Mouse (Mus musculus): ENCODE measurements around the gene Rps6ka4.

Gene Rps6ka4

DNA sequence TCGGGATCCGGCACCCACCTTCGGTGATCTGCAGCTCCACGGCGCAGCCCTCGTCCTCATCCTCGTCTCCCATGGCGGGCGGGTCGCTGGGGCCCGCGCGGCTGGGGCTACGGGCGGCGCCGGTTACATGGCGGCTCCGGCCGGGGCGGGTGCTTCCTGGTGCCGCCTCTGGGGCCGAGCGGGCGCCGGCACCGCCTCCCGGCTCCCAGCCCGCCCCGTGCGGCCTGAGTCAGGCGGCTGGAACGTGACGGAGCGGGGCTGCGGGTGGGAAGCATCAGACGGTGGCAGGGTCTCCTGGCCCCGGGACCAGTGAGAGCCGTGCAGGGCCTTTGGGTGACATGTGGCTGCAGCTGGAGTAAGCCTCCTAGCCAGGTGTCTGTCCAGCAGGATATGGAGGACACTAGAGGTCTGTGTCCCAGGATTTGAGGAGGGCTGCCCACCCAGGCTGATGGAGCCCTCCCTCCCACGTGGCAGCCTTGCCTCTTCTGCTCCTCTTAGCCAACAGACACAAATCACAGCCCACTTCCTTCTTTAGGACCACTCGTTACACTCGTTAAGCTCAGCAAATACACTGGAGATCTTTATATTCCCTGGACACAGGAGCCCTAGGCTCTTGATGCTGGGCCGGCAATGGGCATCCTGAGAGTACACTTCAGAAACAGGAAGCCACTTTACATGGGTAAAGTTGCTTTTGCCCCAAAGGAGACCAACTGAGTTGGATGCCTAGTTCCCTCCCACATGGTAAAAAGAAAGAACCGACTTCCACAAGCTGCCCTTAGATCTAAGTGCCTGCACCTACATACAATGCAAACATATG, at the start of gene Rps6ka4:
Gene Rps6ka4, minus strand, starts transcription at position 162 of the 817 bp plus-strand sequence.
- ATAC-seq (ENCODE audit: insufficient number of reproducible peaks, low FRiP score, low TSS enrichment) = peak; percentile 79; the same call in 1 of the 2 replicates

DNA sequence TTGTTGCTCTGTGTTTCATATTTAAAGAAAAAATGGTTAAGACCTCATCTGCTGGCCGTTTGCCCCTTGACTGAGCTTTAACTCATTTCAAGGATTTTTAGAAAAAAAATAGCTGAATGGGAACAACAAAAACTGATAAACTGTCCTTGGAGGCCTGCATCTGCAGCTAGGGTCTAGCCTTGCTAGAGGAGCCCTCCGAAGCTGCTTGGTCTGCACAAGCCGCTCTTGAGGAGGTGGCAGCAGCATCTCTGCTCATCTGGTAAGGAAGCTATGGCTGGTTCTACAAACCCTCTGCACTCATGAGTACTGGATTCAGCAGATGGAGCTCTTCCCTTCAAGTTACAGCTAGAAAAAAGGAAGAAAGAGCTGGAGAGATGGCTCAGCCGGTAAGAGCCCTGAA, 37.5 kb upstream of the Rps6ka4 start:
- no peak for ATAC-seq (ENCODE audit: insufficient number of reproducible peaks, low FRiP score, low TSS enrichment)

DNA sequence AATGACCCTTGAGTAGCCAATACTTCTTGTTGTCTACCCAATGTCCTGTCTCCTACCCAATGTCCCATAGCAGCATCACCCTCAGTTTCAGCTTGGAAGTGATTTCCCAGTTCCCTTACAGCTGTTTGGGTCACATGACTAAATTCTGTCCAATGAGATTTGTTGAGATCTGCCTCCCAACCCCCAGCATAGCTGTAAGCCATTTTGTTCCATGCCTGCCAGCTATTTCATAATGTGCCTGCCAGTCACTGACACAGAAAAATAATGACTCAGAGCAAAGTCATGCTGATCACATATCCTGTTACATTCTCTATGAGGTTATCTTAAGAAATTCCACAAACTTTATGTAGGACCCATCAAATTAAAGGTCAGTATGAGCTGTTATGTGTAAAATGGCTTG, 36.4 kb upstream of the Rps6ka4 start:
- no peak for ATAC-seq (ENCODE audit: insufficient number of reproducible peaks, low FRiP score, low TSS enrichment)

DNA sequence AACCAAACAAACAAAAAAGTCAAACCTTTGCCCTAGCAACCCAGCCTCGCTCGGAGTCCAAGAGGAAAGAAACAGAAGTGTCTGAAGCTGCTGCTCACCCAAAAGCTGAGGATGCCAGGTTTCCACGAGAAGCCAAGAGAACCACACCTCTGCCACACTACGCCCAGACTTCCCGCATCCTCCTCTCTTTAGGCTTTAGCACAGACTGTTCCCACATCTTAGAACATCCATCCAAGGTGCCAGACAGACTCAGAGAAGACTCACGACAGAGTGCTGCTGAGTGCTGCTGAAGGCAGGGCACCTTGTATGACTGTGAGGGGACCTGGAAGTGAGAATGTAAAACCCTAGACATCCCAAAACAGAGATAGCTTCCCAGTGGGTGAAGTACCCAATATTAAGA, 35.4 kb upstream of the Rps6ka4 start:
- ATAC-seq (ENCODE audit: insufficient number of reproducible peaks, low FRiP score, low TSS enrichment) = no peak

DNA sequence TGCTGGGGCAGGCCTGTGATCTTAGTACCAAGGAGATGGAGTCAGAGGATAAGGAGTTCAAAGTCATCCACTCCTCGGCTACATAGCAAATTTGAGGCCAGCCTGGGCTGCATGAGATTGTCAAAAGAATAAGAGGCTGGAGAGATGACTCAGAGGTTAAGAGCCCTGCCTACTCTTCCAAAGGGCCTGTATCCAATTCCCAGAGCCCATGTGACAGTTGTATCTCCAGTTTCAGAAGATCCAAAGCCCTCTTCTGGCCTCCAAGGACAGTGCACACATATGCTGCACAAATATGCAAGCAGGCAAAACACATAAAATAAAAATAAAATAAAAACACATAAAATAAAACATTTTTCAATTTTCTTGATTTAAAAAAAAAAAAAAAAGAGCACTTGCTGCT, 33.8 kb upstream of the Rps6ka4 start:
- ATAC-seq (ENCODE audit: insufficient number of reproducible peaks, low FRiP score, low TSS enrichment) = no peak

DNA sequence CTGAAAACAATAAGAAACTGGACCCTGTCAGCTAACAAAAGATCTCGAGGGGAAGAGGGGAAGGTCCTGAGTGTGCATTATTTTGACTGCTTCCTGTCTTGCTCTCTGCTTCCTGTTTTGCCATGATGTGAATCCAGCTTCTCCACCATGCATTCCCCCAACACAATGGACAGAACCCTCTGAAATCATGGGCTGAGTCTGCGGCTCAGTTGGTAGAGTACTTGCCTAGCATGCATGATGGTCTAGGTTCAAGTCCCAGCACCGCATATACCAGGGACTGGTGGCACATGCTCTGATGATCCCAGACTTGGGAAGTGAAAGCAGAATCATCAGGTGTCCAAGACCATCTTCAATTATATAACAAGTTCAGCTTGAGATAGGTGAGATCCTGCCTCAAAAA, 32.3 kb upstream of the Rps6ka4 start:
- ATAC-seq (ENCODE audit: insufficient number of reproducible peaks, low FRiP score, low TSS enrichment) = no peak

DNA sequence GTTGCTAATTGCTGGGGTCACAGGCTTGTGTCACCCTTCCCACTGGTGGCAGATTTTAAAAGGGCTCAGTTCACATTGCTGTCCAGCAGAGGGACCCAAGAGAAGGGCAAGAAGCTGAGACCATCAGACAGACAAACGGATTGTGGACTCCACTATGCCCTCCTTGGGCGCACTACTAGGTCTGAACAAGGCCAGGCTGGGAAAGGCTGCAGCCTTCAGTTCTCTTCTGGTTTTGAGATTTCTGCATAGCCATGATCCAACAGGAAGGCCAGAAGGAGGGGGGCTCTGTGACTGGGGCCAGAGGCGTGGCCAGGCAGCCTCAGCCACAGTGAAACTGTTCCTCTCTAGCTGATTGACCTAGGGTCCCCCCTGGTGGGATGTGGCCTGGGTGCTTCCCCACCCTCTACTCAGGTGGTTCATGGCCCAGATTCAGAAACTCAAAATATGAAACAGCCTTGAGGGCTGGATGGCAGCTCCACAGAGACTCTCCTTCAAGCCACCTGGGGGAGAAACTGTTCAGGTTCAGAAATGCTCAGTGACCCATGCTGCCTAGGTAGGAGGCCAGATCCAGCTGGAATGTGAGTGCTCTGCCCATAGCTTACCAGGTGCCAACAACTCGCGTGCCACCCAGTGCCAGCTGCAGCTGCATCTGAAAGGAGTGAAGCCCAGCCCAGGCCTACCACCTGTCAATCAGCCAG, 31.3 kb upstream of the Rps6ka4 start:
- ATAC-seq (ENCODE audit: insufficient number of reproducible peaks, low FRiP score, low TSS enrichment) = no peak

DNA sequence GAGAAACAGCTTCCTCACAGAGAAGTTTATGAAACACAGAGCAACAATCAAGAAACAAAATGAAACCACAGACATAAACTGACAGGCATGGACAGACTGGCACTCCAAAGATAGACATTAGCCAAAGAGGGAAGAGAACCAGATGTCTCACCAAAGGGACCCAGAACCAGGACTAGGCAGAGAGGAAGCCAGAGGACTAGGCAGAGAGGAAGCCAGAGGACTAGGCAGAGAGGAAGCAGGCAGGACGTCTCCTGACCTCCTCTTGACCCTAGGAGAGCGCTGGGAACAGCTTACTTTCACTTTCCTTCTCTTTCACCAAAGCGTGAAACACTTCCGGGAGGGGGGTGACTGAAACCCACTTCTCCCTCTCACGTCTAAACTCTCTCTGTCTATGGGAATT, 28.9 kb upstream of the Rps6ka4 start:
- ATAC-seq (ENCODE audit: insufficient number of reproducible peaks, low FRiP score, low TSS enrichment) = no peak

DNA sequence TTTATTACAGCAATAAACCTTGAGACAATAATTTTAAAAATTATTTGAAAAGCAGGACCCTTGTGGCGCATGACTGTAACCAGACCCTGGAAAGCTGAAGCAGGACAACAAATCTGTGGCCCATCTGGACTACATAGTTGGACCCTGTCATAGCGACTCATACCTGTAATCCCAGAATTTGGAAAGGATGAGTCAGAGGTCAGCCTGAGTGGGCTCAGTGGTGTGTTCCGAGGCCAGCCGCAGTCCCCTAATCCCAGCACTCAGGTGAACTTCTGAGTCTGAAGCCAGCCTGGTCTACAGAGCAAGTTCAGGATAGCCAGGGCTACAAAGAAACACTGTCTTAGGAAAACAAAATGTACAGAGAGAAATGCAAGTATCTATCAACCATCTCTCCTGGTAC, 21.0 kb upstream of the Rps6ka4 start:
- no peak for ATAC-seq (ENCODE audit: insufficient number of reproducible peaks, low FRiP score, low TSS enrichment)

DNA sequence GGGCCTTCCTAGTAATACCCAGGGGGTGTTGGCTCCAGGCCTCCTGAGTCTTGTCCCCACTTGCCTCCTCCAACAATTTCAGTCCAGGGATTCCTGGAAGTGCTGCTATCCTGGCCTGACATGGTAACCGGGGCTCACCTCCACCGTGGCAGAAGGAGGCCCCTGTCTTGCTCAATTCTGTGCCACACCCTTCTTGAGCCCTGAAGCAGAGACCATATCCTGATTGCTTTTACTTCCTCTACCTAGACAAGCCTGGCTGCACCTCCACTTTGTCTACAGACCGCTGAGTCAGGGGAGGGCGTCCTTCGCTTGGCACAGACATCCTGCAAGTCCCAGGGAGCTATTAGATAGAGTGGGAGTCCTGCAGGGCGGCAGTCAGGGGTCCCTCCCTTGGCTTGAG, 20.3 kb upstream of the Rps6ka4 start:
- no peak for ATAC-seq (ENCODE audit: insufficient number of reproducible peaks, low FRiP score, low TSS enrichment)

DNA sequence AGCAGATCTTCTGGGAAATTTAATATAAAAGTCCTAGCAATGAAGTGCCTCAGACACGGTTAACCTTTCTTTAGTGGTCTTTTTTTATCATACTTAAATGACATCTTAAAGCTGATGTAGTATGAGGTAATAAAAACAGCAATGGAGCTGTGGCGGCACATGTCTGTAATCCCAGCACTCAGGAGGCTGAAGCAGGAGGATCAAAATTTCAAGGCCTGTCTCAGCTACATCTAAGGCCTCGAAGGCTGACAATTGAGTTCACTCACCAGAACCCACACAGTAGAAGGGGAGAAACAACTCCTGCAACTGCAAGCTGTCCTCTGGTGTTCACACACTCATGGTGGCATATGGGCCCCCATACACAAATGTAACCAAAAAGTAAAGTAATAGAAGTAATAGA, 19.5 kb upstream of the Rps6ka4 start:
- ATAC-seq (ENCODE audit: insufficient number of reproducible peaks, low FRiP score, low TSS enrichment) = no peak

DNA sequence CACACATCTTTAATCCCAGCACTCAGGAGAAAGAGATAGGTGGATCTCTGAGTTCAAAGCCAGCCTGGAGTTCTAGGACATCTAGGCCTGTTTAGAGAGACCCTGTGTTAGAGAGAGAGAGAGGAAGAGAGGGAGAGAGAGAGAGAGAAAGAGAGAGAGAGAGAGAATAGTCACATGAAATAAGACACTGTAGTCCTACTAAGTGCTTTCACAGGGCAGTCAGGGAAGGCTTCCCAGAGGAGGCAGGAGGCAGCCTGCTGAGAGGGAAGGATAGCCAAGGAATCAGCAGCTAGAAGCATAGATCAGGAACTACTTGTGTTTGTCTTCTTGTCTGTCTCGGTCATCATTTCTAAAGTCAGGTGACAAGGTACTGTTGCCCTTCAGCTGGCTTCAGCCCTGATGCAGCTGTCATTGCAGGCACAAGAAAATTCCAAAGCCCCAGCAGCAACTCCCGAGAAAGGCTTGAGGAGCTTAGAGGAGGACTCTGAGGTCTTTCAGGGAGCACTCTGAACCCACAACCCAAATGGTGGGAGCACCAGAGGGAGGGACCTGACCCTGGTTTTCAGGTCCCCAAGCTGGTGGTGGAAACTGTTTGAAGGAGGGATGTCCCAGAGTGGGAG, 18.7 kb upstream of the Rps6ka4 start:
- ATAC-seq (ENCODE audit: insufficient number of reproducible peaks, low FRiP score, low TSS enrichment) = no peak

DNA sequence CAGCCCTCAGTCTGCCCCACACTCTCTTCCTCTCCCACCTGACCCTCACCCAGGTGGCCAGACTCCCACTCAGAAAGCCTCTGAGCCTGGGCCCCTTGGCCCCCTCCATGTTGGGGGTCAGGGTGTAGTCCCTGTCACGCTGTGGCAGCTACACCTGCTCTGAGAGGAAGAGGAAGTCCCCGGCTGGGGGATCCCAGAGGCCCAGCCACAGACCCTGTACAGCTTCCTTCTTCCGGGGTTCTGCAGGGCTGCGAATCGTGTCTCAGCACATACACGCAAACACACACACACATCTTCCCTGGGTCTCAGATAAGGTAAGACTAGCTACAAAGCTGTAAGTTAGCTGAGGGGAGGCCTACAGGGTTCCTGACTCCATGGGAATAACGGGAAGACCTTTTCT, 17.6 kb upstream of the Rps6ka4 start, which contains the start of gene Ccdc88b:
Gene Ccdc88b, minus strand, starts transcription at position 181 of the 400 bp plus-strand sequence.
- no peak for ATAC-seq (ENCODE audit: insufficient number of reproducible peaks, low FRiP score, low TSS enrichment)

DNA sequence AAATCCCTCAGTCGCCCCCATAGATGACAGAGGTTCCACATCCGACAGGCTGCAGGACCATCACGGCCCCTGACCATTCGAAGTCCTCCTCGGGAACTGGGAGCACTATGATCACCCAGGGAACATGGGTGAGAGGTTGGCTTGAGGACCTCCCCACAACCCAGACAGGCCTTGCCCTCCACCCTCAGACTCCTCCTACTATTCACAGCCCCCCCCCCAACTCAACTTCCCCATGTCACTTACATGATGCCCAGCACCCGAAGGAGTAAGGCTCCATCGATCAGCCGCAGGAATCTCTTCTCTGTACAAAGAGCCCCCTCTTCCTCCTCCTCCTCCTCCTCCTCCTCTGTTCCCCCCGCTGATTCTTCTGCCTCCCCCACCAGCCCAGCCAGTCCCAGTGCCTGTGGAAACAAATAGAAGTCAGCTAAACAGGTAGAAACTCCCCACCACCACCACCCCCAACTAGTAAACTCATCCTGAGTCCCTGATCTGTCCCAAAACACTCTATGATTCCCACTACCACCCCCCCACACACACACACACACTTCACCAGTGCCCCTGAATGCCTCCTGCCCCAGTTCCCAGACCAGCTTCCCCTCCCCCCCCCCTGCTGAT, 17.1 kb upstream of the Rps6ka4 start:
- ATAC-seq (ENCODE audit: insufficient number of reproducible peaks, low FRiP score, low TSS enrichment) = no peak

DNA sequence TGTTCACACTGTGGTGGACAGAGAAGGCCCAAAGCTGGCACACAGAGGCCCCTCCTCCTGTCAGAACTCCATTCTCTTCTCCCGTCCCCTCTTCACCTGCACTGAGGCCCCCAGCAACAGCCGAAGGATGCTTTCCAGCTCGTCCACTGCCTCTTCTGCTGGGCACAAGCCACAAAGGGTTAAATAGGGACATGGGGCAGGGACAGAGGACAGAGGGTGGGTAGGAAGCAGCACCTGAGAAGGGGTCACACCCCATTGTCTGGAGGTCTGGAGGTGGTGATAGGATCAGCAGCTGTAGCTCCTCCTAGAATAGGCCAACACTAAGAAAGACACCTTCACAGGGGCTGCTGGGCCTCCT, 16.5 kb upstream of the Rps6ka4 start:
- no peak for ATAC-seq (ENCODE audit: insufficient number of reproducible peaks, low FRiP score, low TSS enrichment)

DNA sequence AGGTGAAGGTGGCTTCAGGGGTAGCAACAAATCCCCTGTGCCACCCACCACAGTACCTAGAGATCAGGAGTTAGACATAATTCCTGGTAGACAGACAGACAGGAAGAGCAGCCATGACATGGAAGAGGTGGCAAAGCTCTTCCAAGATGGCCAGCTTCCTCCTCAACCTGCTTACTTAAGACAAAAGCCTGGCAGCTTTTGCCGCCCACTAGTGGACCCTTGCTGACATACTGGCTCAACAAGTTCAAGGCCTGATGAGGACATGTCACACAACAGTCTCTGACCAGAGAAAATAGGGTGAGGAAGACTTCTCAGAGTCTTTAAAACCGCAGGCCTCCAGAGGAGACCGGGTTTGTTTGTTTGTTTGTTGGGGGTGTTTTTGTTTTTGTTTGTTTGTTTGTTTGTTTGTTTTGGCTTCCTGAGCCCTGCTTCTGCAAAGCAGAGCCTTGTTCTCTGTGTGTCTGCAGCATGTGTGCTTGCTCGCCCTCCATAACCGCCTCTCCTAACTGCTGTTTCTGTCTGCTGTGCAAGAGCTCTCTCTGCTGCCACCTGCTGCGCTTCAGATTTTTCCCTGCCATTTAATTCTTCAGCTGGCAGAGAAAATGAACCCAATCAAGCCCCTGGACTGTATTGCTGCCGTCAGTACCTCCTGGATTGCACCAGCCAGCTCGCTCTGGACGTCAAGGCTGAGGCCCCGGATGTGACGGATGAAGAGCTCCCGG, 16.0 kb upstream of the Rps6ka4 start:
- no peak for ATAC-seq (ENCODE audit: insufficient number of reproducible peaks, low FRiP score, low TSS enrichment)

DNA sequence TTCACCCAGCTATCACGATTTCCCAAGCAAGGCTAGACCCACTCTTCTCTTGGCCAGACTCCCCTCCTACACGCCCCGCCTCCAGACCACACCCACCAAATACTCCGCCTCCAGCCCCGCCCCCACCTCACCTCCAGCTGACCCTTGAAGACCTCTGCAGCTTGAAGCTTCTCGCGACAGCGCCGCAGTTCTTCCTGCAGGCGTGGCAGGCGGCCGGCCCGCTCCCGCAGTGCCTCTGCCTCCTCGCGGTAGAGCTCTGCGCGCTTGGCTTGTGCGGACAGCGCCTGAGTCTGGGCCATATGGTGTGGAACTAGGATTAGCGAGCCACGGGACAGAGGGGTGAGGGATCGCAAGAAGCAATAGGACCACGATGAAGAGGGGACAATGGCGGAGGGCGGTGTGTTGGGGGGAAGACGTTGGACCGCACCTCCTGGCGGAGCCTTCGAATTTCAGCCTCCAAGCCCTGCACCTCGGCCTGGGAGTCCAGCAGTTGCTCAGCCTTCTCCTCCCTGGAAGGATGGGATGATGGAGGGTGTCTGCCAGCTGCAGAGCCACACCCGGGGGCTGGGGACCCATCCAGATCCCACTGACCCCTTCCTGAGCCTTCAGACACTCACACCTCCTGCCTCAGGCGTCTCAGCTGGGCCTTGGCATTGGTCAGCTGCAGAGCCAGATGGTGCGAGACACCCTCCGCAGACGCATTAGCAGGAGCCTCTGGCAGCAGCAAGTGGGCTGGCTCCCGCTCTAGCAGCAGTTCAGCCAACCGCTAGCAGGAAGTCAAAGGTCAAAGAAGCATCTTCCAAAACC, 15.0 kb upstream of the Rps6ka4 start:
- peak; percentile 61; the same call in 1 of the 2 replicates for ATAC-seq (ENCODE audit: insufficient number of reproducible peaks, low FRiP score, low TSS enrichment)

DNA sequence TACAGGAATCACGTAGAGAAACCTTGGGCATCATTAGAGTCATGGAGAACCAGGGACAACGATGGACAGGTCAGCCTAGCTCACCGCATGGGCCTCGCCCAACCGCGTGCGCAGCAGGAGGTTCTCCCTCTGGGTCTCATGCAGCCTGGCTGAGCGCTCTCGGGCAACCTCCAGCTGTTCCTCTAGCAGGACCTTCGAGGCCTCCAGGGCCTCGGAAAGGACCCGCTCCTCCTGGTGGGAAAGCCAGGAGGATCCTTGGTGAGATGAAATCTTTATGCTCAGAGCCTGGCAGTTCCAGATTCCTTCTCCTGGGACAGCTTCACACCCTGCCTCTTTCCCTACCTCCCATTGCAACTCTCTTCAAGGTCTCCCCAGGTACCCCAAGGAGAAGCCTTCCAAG, 14.2 kb upstream of the Rps6ka4 start:
- no peak for ATAC-seq (ENCODE audit: insufficient number of reproducible peaks, low FRiP score, low TSS enrichment)

DNA sequence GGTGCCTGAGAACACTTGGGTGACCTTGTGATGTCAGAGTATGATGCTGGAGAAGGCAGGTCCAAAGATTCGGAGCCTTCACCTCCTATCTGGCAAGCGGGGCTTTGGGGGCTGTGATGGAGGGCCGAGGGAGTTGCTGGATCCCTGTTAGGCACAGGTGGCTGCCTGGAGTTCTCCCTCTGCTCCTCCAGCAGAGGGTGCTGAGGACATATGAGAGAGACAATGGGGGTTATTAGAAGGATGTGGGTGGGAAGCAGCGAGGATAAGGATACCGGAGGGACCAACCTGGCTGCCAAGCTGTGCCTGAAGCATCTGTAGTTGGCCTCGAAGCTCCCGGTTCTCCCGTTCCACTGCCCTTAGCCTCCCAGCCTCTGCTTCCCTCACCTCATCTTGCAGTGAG, 13.5 kb upstream of the Rps6ka4 start:
- ATAC-seq (ENCODE audit: insufficient number of reproducible peaks, low FRiP score, low TSS enrichment) = no peak
